Mouse (Mus musculus): ENCODE data around the gene Vmn1r67.

Vmn1r67 gene

GRCm38 (mm10) chr7:10443031-10443430, at the start of gene Vmn1r67:
TSS of gene Vmn1r67 (plus strand) at chr7:10443331.
- DNase-seq (ENCODE audit: low spot score), result no peak

DNA sequence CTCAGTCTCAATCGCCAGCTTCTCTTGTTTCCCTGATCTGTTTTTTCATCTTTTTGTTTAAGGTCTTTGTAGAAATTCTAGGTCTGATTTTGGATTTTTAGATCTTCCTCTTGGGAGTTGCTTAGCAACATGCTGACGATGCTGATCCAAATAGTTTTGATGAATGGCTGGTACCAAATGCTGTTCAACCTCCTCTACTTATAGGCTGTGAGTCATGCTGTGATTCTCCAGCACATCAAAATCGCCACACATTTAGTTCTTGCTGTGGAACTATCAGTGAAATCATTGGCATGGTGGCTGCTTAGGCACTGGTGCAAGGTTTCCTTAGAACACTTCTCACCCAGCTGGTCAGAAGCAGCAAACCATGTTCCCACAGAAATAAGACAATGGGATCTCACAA, 15.0 kb downstream of the Vmn1r67 start:
- DNase-seq (ENCODE audit: low spot score), result no peak

GRCm38 (mm10) chr7:10479813-10480212, 36.7 kb downstream of the Vmn1r67 start:
- no peak for DNase-seq (ENCODE audit: low spot score)

DNA sequence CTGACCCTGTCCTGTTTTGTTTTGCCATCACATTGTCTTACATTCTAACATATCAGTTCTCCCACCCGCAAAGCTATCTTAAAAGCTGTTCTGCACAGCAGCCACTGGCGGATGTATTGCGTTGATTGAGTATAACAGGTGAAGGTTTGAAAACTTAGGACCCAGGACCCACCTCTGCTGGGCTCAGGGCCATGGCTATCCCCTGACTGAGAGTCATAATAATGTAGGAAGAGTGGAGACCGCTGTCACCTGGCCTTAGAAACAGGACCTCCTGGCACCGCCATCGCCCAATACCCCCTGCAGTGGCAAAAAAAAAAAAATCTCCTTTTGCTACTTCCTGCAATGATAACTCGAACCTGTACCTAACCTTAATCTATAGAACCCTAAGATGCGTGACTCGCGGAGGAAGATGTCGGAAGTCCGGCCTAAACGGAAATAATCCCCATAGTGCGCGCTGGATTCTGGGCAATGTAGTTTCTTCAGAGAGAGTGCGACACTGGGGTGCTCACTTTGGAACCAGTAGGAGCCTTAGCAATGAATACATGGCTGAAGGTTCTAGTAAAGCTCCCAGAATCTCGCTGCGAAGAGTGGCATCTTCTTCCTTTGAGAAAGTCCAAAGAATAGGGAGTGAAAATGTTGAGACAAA, 37.6 kb downstream of the Vmn1r67 start:
- DNase-seq (ENCODE audit: low spot score), result no peak

- DNase-seq (ENCODE audit: low spot score), result peak; percentile 61
These were observed 51.8 kb downstream of the Vmn1r67 start, which contains the start of gene Zik1 for GRCm38 (mm10) chr7:10494786-10495521. TSS of gene Zik1 (minus strand) at chr7:10495394.

DNA sequence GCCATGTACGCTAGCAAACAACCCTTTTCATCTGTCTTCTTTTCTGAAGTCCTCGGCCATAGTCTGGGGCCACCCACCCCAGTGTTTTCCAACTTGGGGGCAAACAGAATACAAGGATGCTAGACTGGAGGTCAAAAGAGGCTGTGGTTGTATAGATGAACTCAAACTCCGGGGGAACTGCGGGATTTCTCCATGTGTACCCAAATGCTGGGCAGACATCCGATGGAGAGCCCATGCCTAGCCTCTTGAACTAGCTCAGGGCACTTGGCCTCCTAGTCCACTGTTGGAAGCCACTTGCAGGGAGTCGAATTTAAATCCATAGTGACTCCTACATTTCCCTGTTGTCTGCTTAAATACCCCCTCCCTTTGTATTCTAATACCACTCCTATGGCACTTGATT, 52.4 kb downstream of the Vmn1r67 start:
- no peak for DNase-seq (ENCODE audit: low spot score)
